Mouse (Mus musculus) forebrain, embryonic 16.5 days (tissue): ENCODE results near the gene Cass4. TPM values are rescaled to one million over a fixed set of nuclear protein-coding genes. Genes with fewer than 3 reads are reported as not detected.

ENCODE experiments used
- ATAC-seq: fragments of 200-750 bp; cut with Nextera tagmentation; 2 replicates; pipeline ENCODE4 v1.8.0; 2017; ENCODE audit warnings: mild to moderate bottlenecking, moderate library complexity
- H3K27ac ChIP-seq: fragments of 300-500 bp; sonication (generic); 2 replicates; pipeline ENCODE4 v1.5.1; 2014; ENCODE audit warnings: low read length, control low read depth
- H3K27me3 ChIP-seq: fragments of 300-500 bp; sonication (generic); replicated peaks from 2 replicates; pipeline ENCODE4 v1.6.1; 2014; ENCODE audit warnings: low read length; ENCODE audit not compliant: control insufficient read depth, insufficient read depth
- H3K36me3 ChIP-seq: fragments of 300-500 bp; sonication (generic); 2 replicates; pipeline ENCODE4 v1.6.1; 2014; ENCODE audit not compliant: control insufficient read depth, insufficient read depth
- H3K4me1 ChIP-seq: fragments of 300-500 bp; sonication (generic); replicated peaks from 2 replicates; pipeline ENCODE4 v1.6.1; 2014; ENCODE audit warnings: low read length; ENCODE audit not compliant: control insufficient read depth, insufficient read depth
- H3K4me2 ChIP-seq: fragments of 300-500 bp; sonication (generic); 2 replicates; pipeline ENCODE4 v1.6.1; 2014; ENCODE audit warnings: mild to moderate bottlenecking, low read length, control low read depth
- H3K4me3 ChIP-seq: fragments of 300-500 bp; sonication (generic); replicated peaks from 2 replicates; pipeline ENCODE4 v1.5.1; 2014; ENCODE audit warnings: mild to moderate bottlenecking, low read length, control low read depth
- H3K9ac ChIP-seq: fragments of 300-500 bp; sonication (generic); replicated peaks from 2 replicates; pipeline ENCODE4 v1.6.1; 2014; ENCODE audit warnings: low read depth, low read length, control low read depth
- H3K9me3 ChIP-seq: fragments of 300-500 bp; sonication (generic); 2 replicates; pipeline ENCODE4 v1.6.1; 2016; ENCODE audit warnings: low read length; ENCODE audit not compliant: control insufficient read depth
- WGBS: fragments of 180-500 bp; shearing (Covaris S2); extraction: QIAGEN DNeasy Blood & Tissue Kit; methylation state at CpG from one replicate; pipeline ENCODE4 v1.1.7; 2014; 5-methylcytosine and 5-hydroxymethylcytosine counted together
- polyA plus RNA-seq: library from polyadenylated mRNA; unstranded; fragments of >200 nt; fragmentation: Nextera tagmentation; extraction: Ambion mirVana; gene quantifications from 2 replicates; pipeline ENCODE4 v1.2.1, GENCODE M21; 2015

Cass4 gene
- polyA plus RNA-seq, 1 experiment from 2014 or later: 0.13 TPM

GRCm38 (mm10) chr2:172401116-172401825 lies 7.7 kb downstream of the Cass4 start:
- Histone ChIP-seq H3K4me2 (no peak overlapping the region), H3K9ac (no peak overlapping the region), H3K9me3 (no peaks in the 10 kb centered on the region), H3K27me3 (no peaks in the 10 kb centered on the region), H3K27ac (no peak overlapping the region), H3K36me3 (no peaks in the 10 kb centered on the region), H3K4me3 (no peak overlapping the region), H3K4me1 (no peaks in the 10 kb centered on the region)
- WGBS: 80% methylated on average over 13 of the region's 13 CpGs
- no peak for ATAC-seq

GRCm38 (mm10) chr2:172404239-172404638 lies 10.6 kb downstream of the Cass4 start:
- Histone ChIP-seq H3K9ac (no peak overlapping the region), H3K4me1 (no peaks in the 10 kb centered on the region), H3K27me3 (no peaks in the 10 kb centered on the region), H3K36me3 (no peaks in the 10 kb centered on the region), H3K4me3 (no peak overlapping the region), H3K4me2 (no peak overlapping the region), H3K9me3 (no peaks in the 10 kb centered on the region), H3K27ac (no peak overlapping the region)
- 69% methylated on average over 7 of the region's 7 CpGs for WGBS
- no peak for ATAC-seq

GRCm38 (mm10) chr2:172405011-172405410 lies 11.4 kb downstream of the Cass4 start:
- Histone ChIP-seq H3K27me3 (no peaks in the 10 kb centered on the region), H3K36me3 (no peaks in the 10 kb centered on the region), H3K4me2 (no peak overlapping the region), H3K4me1 (no peaks in the 10 kb centered on the region), H3K9me3 (no peaks in the 10 kb centered on the region), H3K4me3 (no peak overlapping the region), H3K9ac (no peak overlapping the region), H3K27ac (no peak overlapping the region)
- no peak for ATAC-seq
- 76% methylated on average over 3 of the region's 3 CpGs for WGBS

GRCm38 (mm10) chr2:172406173-172406572 lies 12.6 kb downstream of the Cass4 start:
- no peak overlapping the region for H3K4me3 ChIP-seq

GRCm38 (mm10) chr2:172407499-172407898 lies 13.9 kb downstream of the Cass4 start:
- Histone ChIP-seq H3K4me3 (no peak overlapping the region), H3K4me1 (no peaks in the 10 kb centered on the region), H3K36me3 (no peaks in the 10 kb centered on the region), H3K9ac (no peak overlapping the region), H3K4me2 (no peak overlapping the region), H3K27me3 (no peaks in the 10 kb centered on the region), H3K27ac (no peak overlapping the region), H3K9me3 (no peaks in the 10 kb centered on the region)
- ATAC-seq: no peak
- 81% methylated on average over 2 of the region's 2 CpGs for WGBS

More at GRCm38 (mm10) chr2:172406173-172406572, 12.6 kb downstream of the Cass4 start:
- WGBS: 80% methylated on average over 4 of the region's 4 CpGs
- H3K4me1 ChIP-seq: no peaks in the 10 kb centered on the region
- no peak overlapping the region for H3K27ac ChIP-seq
- no peaks in the 10 kb centered on the region for H3K9me3 ChIP-seq
- no peaks in the 10 kb centered on the region for H3K27me3 ChIP-seq
- ATAC-seq: no peak
- H3K4me2 ChIP-seq: no peak overlapping the region
- H3K36me3 ChIP-seq: no peaks in the 10 kb centered on the region
- H3K9ac ChIP-seq: no peak overlapping the region

DNA sequence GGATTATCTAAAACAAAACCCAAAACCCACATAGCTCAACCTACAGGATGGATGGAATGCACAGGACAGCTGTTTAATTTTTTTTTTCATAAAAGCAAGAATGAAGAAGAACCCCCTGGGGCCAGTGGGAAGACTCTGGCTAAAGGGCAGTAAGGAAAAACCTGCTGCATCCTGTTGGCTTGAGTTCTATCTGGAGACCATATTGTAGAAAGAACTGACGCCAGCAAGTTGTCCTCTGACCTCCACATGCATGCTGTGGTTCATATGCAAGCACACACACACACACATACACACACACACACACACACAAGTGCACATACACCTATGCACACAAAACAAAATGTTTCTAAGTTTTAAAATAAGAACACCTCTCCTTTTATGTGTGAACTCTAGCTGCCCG lies 17.1 kb downstream of the Cass4 start:
- no peaks in the 10 kb centered on the region for H3K9me3 ChIP-seq
- H3K4me3 ChIP-seq: no peak overlapping the region
- no peak overlapping the region for H3K27ac ChIP-seq
- 84% methylated on average over 2 of the region's 2 CpGs for WGBS
- H3K4me1 ChIP-seq: no peaks in the 10 kb centered on the region
- H3K27me3 ChIP-seq: no peaks in the 10 kb centered on the region
- no peak overlapping the region for H3K9ac ChIP-seq
- H3K4me2 ChIP-seq: no peak overlapping the region
- no peaks in the 10 kb centered on the region for H3K36me3 ChIP-seq
- ATAC-seq: no peak

DNA sequence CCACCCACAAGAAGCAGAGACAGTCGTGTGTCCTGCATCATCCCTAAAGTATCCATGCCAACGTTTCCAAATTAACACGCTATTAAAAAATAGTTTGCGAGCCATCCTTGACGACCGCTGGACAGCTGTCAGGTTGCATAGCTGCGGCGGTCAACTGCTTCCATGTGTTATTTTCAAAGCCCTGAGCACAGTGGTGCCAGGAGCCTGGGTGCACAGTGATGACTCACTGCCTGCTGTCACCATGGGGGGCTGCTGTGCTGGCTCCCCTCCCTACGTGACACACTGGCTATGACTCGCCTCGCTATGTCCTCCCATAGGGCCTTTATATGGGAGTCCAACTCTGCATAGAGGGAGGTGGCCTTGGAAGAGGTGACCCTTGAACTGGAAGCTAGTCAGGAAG lies 17.5 kb downstream of the Cass4 start:
- H3K9me3 ChIP-seq: no peaks in the 10 kb centered on the region
- no peaks in the 10 kb centered on the region for H3K36me3 ChIP-seq
- no peaks in the 10 kb centered on the region for H3K4me1 ChIP-seq
- no peak overlapping the region for H3K4me3 ChIP-seq
- WGBS: 84% methylated on average over 11 of the region's 11 CpGs
- ATAC-seq: no peak
- H3K27ac ChIP-seq: no peak overlapping the region
- no peak overlapping the region for H3K4me2 ChIP-seq
- no peak overlapping the region for H3K9ac ChIP-seq
- H3K27me3 ChIP-seq: no peaks in the 10 kb centered on the region

- H3K9me3 ChIP-seq: no peaks in the 10 kb centered on the region
- no peak overlapping the region for H3K4me2 ChIP-seq
- H3K36me3 ChIP-seq: no peaks in the 10 kb centered on the region
- ATAC-seq: no peak
- H3K4me1 ChIP-seq: no peaks in the 10 kb centered on the region
- H3K27me3 ChIP-seq: no peaks in the 10 kb centered on the region
- no peak overlapping the region for H3K9ac ChIP-seq
- H3K27ac ChIP-seq: no peak overlapping the region
- H3K4me3 ChIP-seq: no peak overlapping the region
- 10% methylated on average over 9 of the region's 9 CpGs for WGBS
Observed at GRCm38 (mm10) chr2:172412454-172412853, 18.9 kb downstream of the Cass4 start.

DNA sequence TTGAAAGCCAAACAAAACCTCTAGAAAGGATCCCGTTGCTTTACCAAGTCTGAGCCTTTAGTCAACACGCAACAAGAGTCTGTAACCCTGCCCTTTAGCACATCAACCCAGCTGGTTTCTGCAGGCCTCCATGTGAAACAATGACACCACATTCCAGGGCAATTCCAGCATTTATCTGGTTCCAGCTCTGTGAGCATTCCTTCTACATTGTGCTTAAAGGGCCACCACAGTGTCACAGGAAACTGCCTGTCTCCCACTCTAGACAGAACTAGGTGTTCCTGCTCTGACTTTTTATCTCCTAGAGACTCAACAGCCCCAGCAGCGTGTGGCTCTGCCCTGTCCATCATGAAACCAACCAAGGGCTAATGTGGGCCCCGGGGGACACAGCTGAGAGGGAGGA lies 19.7 kb downstream of the Cass4 start:
- no peak overlapping the region for H3K4me3 ChIP-seq
- no peak overlapping the region for H3K4me2 ChIP-seq
- no peak overlapping the region for H3K27ac ChIP-seq
- no peaks in the 10 kb centered on the region for H3K4me1 ChIP-seq
- H3K9ac ChIP-seq: no peak overlapping the region
- H3K27me3 ChIP-seq: no peaks in the 10 kb centered on the region
- WGBS: 39% methylated on average over 4 of the region's 4 CpGs
- H3K36me3 ChIP-seq: no peaks in the 10 kb centered on the region
- ATAC-seq: no peak
- no peaks in the 10 kb centered on the region for H3K9me3 ChIP-seq

DNA sequence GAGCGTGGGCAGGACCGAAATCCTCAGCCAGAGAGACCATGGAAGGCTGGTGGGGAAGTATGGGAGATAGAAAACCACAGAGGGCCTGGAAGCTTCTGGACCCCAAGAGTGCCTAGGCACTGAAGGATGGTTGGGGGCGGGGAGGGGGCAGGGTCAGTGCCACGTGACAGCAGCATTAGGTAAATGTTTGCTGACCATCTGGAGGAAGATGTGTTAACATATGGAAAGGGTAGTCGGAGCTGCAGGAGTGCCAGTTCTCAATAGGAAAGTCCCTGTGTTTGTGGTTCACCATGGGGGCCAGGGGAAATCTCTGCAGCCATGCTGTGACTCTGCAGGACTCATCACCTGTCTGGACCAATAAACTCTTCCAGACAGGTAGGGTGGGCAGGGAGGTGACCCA lies 20.3 kb downstream of the Cass4 start:
- Histone ChIP-seq H3K4me2 (no peak overlapping the region), H3K9me3 (no peaks in the 10 kb centered on the region), H3K4me3 (no peak overlapping the region), H3K9ac (no peak overlapping the region), H3K36me3 (no peaks in the 10 kb centered on the region), H3K27me3 (no peaks in the 10 kb centered on the region), H3K27ac (no peak overlapping the region), H3K4me1 (no peaks in the 10 kb centered on the region)
- WGBS: 61% methylated on average over 5 of the region's 5 CpGs
- no peak for ATAC-seq
